17 mouse cellular contexts compared by ENCODE assay signal in the genomic region with DNA sequence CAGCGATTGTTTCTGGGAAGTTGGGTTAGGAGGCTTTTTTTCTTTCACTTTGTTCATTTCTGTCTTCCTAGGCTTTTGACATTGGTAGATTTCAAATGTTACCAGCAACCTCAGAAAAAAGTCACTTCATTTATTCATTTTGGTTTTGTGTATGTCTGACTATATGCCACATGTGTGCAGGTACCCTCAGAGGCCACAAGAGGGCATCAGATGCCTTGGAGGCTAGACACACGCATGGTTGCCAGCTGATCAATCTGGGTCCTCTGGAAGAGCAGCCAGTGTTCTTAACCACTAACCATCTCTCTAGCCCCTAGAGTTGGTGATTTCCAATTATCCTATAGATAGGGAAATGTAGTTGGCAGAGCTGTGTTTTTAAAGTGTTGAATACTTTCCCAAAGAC. TPM values are rescaled to one million over a fixed set of nuclear protein-coding genes. Genes with fewer than 3 reads are reported as not detected.
DNase-seq lines count a peak whose midpoint lies in the region; ATAC-seq and TF ChIP-seq lines count a peak whose summit lies in the region.
"Had no signal": no experiment of that assay in that cellular context is flagged by ENCODE, and none has a peak within 500 bp of the region (broad histone marks: within the 10 kb centered on the region; RNA-seq: fewer than 3 reads in every experiment).

No protein-coding gene starts in this region.

- DNase-seq in layer of hippocampus, adult 2 months (ENCODE audit: low spot score in 2 of 2), result no peak
- no peak for DNase-seq in layer of hippocampus, adult 9-11 months
- DNase-seq in midbrain, postnatal 0 days (ENCODE audit: low spot score), result no peak
- no peak for DNase-seq in midbrain, embryonic 11.5 days (ENCODE audit: low spot score, missing footprints)
- DNase-seq in G1E (ENCODE audit: low spot score), result no peak
- DNase-seq in ovary, postnatal 14 days (ENCODE audit: low spot score), result no peak
- DNase-seq: cerebellum, postnatal 10 days; embryo, embryonic 11 days; gastrocnemius, postnatal 36 days; heart, postnatal 4 days had no signal

- ATAC-seq in midbrain, postnatal 0 days (ENCODE audit: low FRiP score), result no peak
- no peak for ATAC-seq in midbrain, embryonic 11.5 days (ENCODE audit: low FRiP score)
- no peak for ATAC-seq in G1E (ENCODE audit: extremely low read depth, insufficient number of reproducible peaks, low FRiP score, poor library complexity, severe bottlenecking)
- no peak for ATAC-seq in frontal cortex, adult (ENCODE audit: low TSS enrichment)
- ATAC-seq: CD4-positive, CD25-positive, alpha-beta regulatory T cell, adult 4 months had no signal

- no peaks in the 10 kb centered on the region for H3K9me3 ChIP-seq in midbrain, postnatal 0 days (ENCODE audit: low read length)
- no peaks in the 10 kb centered on the region for H3K9me3 ChIP-seq in midbrain, embryonic 11.5 days (ENCODE audit: control insufficient read depth, low read length)
- H3K9me3 ChIP-seq in G1E (replicated peaks), result peaks cover 7% of the 10 kb centered on the region; the same call in 1 of the 2 replicates
- H3K9me3 ChIP-seq: embryonic facial prominence, embryonic 15.5 days; forebrain, embryonic 10.5 days; kidney, embryonic 15.5 days; limb, embryonic 13.5 days had no signal

- H3K9ac ChIP-seq in midbrain, postnatal 0 days (replicated peaks; ENCODE audit: low read length, poor library complexity, severe bottlenecking), result no peak overlapping the region
- no peak overlapping the region for H3K9ac ChIP-seq in midbrain, embryonic 11.5 days (ENCODE audit: low read length)
- H3K9ac ChIP-seq: embryonic facial prominence, embryonic 15.5 days; kidney, embryonic 15.5 days; limb, embryonic 13.5 days had no signal

- peak; percentile 49 for TF ChIP-seq CTCF in layer of hippocampus, adult 2 months (conservative IDR thresholded peaks at IDR 0.05)
- peak; percentile 27 for TF ChIP-seq CTCF in midbrain, postnatal 0 days (IDR thresholded peaks at IDR 0.05)
- TF ChIP-seq CTCF in G1E (IDR thresholded peaks at IDR 0.05; ENCODE audit: low read depth, low read length), result 0 out of 2 replicates have a peak, but pooled peaks have one; percentile 9

- no peak overlapping the region for H3K27ac ChIP-seq in layer of hippocampus, adult 2 months
- H3K27ac ChIP-seq in midbrain, postnatal 0 days (ENCODE audit: low read depth, low read length), result no peak overlapping the region
- H3K27ac ChIP-seq in midbrain, embryonic 11.5 days (ENCODE audit: low read depth, low read length), result no peak overlapping the region
- H3K27ac ChIP-seq: embryonic facial prominence, embryonic 15.5 days; forebrain, embryonic 10.5 days; kidney, embryonic 15.5 days; limb, embryonic 13.5 days had no signal

- H3K4me3 ChIP-seq in layer of hippocampus, adult 2 months, result no peak overlapping the region
- no peak overlapping the region for H3K4me3 ChIP-seq in midbrain, postnatal 0 days (ENCODE audit: low read depth, low read length)
- H3K4me3 ChIP-seq in midbrain, embryonic 11.5 days (ENCODE audit: low read depth, low read length), result no peak overlapping the region
- no peak overlapping the region for H3K4me3 ChIP-seq in G1E (ENCODE audit: low read depth, low read length)
- H3K4me3 ChIP-seq: embryonic facial prominence, embryonic 15.5 days; forebrain, embryonic 10.5 days; kidney, embryonic 15.5 days; limb, embryonic 13.5 days had no signal

- H3K4me2 ChIP-seq in midbrain, postnatal 0 days (ENCODE audit: low read depth, low read length, poor library complexity, severe bottlenecking), result no peak overlapping the region
- H3K4me2 ChIP-seq in midbrain, embryonic 11.5 days, result no peak overlapping the region
- H3K4me2 ChIP-seq: embryonic facial prominence, embryonic 15.5 days; kidney, embryonic 15.5 days; limb, embryonic 13.5 days had no signal

- 95% methylated on average over 2 of the region's 2 CpGs for WGBS in midbrain, postnatal 0 days
- 90% methylated on average over 2 of the region's 2 CpGs for WGBS in midbrain, embryonic 11.5 days

- 0 out of 2 replicates have a peak, but pooled peaks cover 2% of the 10 kb centered on the region for H3K4me1 ChIP-seq in midbrain, postnatal 0 days (ENCODE audit: insufficient read depth, low read length)
- H3K4me1 ChIP-seq in midbrain, embryonic 11.5 days (ENCODE audit: control insufficient read depth, insufficient read depth, low read length), result 0 out of 2 replicates have a peak, but pooled peaks cover 2% of the 10 kb centered on the region
- no peaks in the 10 kb centered on the region for H3K4me1 ChIP-seq in G1E (ENCODE audit: insufficient read depth, low read depth, low read length)
- H3K4me1 ChIP-seq: embryonic facial prominence, embryonic 15.5 days; kidney, embryonic 15.5 days had no signal

- H3K36me3 ChIP-seq in midbrain, postnatal 0 days (ENCODE audit: insufficient read depth, low read length), result peaks cover 4% of the 10 kb centered on the region; the same call in 1 of the 2 replicates
- no peaks in the 10 kb centered on the region for H3K36me3 ChIP-seq in midbrain, embryonic 11.5 days (ENCODE audit: control insufficient read depth, insufficient read depth, low read length)
- no peaks in the 10 kb centered on the region for H3K36me3 ChIP-seq in G1E (replicated peaks)

- H3K27me3 ChIP-seq in midbrain, postnatal 0 days (ENCODE audit: insufficient read depth, low read length), result no peaks in the 10 kb centered on the region
- no peaks in the 10 kb centered on the region for H3K27me3 ChIP-seq in midbrain, embryonic 11.5 days (ENCODE audit: control insufficient read depth, insufficient read depth, low read length)
- H3K27me3 ChIP-seq in G1E (ENCODE audit: insufficient read depth, low read length), result no peaks in the 10 kb centered on the region
- H3K27me3 ChIP-seq: embryonic facial prominence, embryonic 15.5 days; kidney, embryonic 15.5 days; limb, embryonic 13.5 days had no signal

RNA-seq across cellular contexts. Expression of gene Cartpt, which starts 42.6 kb away (rescaled TPM):
- total RNA-seq in layer of hippocampus, adult 2 months (2021), result 1 to 10 TPM; 2.0 to 3.5 TPM
- 9.2 and 16.1 TPM in 2 replicates for total RNA-seq in midbrain, postnatal 0 days (2014; rRNA removed)
- polyA plus RNA-seq in midbrain, postnatal 0 days (2015; fragmentation: Nextera tagmentation; extraction: Ambion mirVana), result 24.8 and 28.4 TPM in 2 replicates
- polyA plus RNA-seq in midbrain, embryonic 11.5 days (2014; fragmentation: Nextera tagmentation; extraction: Ambion mirVana), result 36.2 and 39.3 TPM in 2 replicates
- total RNA-seq in G1E (2014; fragmentation: Nextera tagmentation) (not detected in 2 replicates), G1E (2017) (0.33 TPM in 1 of 2 replicates, not detected in the other)
- not detected in 2 replicates for polyA plus RNA-seq in G1E (2012)
- total RNA-seq: gastrocnemius, postnatal 36 days; megakaryocyte-erythroid progenitor cell, adult 5-6 weeks had no signal
- polyA plus RNA-seq: CD4-positive, CD25-positive, alpha-beta regulatory T cell, adult 4 months had no signal
